Mouse (Mus musculus) intestine, embryonic 16.5 days (tissue): ENCODE results near the gene Rps6ka5. TPM values are rescaled to one million over a fixed set of nuclear protein-coding genes. Genes with fewer than 3 reads are reported as not detected.

ENCODE experiments used
- ATAC-seq: fragments of 200-750 bp; cut with Nextera tagmentation; 2 replicates; pipeline ENCODE4 v1.8.0; 2017; ENCODE audit warnings: moderate TSS enrichment, moderate library complexity
- H3K27ac ChIP-seq: fragments of 300-500 bp; sonication (generic); 2 replicates; pipeline ENCODE4 v1.5.1; 2014; ENCODE audit warnings: mild to moderate bottlenecking, low read length
- H3K27me3 ChIP-seq: fragments of 300-500 bp; sonication (generic); replicated peaks from 2 replicates; pipeline ENCODE4 v1.6.1; 2014; ENCODE audit warnings: low read length, control low read depth, mixed read lengths; ENCODE audit not compliant: control insufficient read depth, insufficient read depth
- H3K36me3 ChIP-seq: fragments of 300-500 bp; sonication (generic); 2 replicates; pipeline ENCODE4 v1.6.1; 2014; ENCODE audit warnings: low read length, control low read depth; ENCODE audit not compliant: control insufficient read depth, insufficient read depth
- H3K4me1 ChIP-seq: fragments of 300-500 bp; sonication (generic); 2 replicates; pipeline ENCODE4 v1.6.1; 2014; ENCODE audit warnings: low read length, control low read depth, mixed read lengths; ENCODE audit not compliant: control insufficient read depth, insufficient read depth
- H3K4me2 ChIP-seq: fragments of 300-500 bp; sonication (generic); 2 replicates; pipeline ENCODE4 v1.6.1; 2014; ENCODE audit warnings: low read depth, low read length, control low read depth
- H3K4me3 ChIP-seq: fragments of 300-500 bp; sonication (generic); 2 replicates; pipeline ENCODE4 v1.5.1; 2014; ENCODE audit warnings: mild to moderate bottlenecking, low read length
- H3K9ac ChIP-seq: fragments of 300-500 bp; sonication (generic); 2 replicates; pipeline ENCODE4 v1.6.1; 2014; ENCODE audit warnings: low read depth, low read length
- H3K9me3 ChIP-seq: fragments of 300-500 bp; sonication (generic); 2 replicates; pipeline ENCODE4 v1.6.1; 2016; ENCODE audit warnings: low read length, control low read depth; ENCODE audit not compliant: control insufficient read depth
- WGBS: fragments of 180-500 bp; shearing (Covaris S2); extraction: QIAGEN DNeasy Blood & Tissue Kit; methylation state at CpG from one replicate; pipeline ENCODE4 v1.1.7; 2014; 5-methylcytosine and 5-hydroxymethylcytosine counted together
- polyA plus RNA-seq: library from polyadenylated mRNA; unstranded; fragments of >200 nt; fragmentation: Nextera tagmentation; extraction: Ambion mirVana; gene quantifications from 2 replicates; pipeline ENCODE4 v1.2.1, GENCODE M21; 2015

Gene Rps6ka5
- polyA plus RNA-seq, 1 experiment from 2014 or later: 1.9 TPM

- no peaks in the 10 kb centered on the region; the same call in 1 of the 2 replicates for H3K4me1 ChIP-seq
- no peak overlapping the region for H3K27ac ChIP-seq
- H3K9ac ChIP-seq: no peak overlapping the region
- H3K36me3 ChIP-seq: no peaks in the 10 kb centered on the region
- H3K27me3 ChIP-seq: no peaks in the 10 kb centered on the region
- ATAC-seq: no peak
- no peaks in the 10 kb centered on the region for H3K9me3 ChIP-seq
- H3K4me2 ChIP-seq: no peak overlapping the region
- WGBS: 49% methylated on average over 3 of the region's 3 CpGs
- H3K4me3 ChIP-seq: no peak overlapping the region
Measured at GRCm38 (mm10) chr12:100640726-100641125, 86.1 kb downstream of the Rps6ka5 start.

GRCm38 (mm10) chr12:100639680-100640079 lies 87.1 kb downstream of the Rps6ka5 start:
- no peak overlapping the region for H3K4me3 ChIP-seq
- no peaks in the 10 kb centered on the region for H3K36me3 ChIP-seq
- H3K4me2 ChIP-seq: no peak overlapping the region
- WGBS: 28% methylated on average over 7 of the region's 7 CpGs
- H3K9ac ChIP-seq: no peak overlapping the region
- H3K27me3 ChIP-seq: no peaks in the 10 kb centered on the region
- no peak overlapping the region for H3K27ac ChIP-seq
- no peaks in the 10 kb centered on the region for H3K9me3 ChIP-seq
- H3K4me1 ChIP-seq: no peaks in the 10 kb centered on the region; the same call in 1 of the 2 replicates
- ATAC-seq: no peak

GRCm38 (mm10) chr12:100637886-100638285 lies 88.9 kb downstream of the Rps6ka5 start:
- Histone ChIP-seq H3K27me3 (no peaks in the 10 kb centered on the region), H3K27ac (no peak overlapping the region), H3K4me1 (no peaks in the 10 kb centered on the region; the same call in 1 of the 2 replicates), H3K9me3 (no peaks in the 10 kb centered on the region), H3K4me3 (no peak overlapping the region), H3K36me3 (no peaks in the 10 kb centered on the region), H3K4me2 (no peak overlapping the region), H3K9ac (no peak overlapping the region)
- WGBS: 87% methylated on average over 8 of the region's 8 CpGs
- no peak for ATAC-seq

DNA sequence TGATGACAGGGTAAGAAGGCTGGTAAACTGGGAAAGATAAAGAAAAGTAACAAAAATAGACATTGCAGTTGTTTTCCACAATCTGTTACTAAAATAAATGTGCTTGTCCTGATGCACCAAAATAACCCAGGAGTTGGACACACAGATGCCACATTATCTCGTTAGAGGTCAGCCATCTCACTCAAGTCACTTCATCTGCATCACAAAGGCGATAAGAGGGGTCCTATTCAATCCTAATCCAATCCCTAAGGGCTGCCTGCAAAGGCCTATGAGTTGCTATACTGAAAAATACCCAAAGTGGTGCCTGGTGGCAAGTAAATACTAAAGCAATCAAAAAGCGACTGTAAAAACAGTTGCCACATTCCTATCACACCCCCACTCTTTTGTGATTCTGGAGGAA lies 90.0 kb downstream of the Rps6ka5 start:
- Histone ChIP-seq H3K4me2 (no peak overlapping the region), H3K4me3 (no peak overlapping the region), H3K9me3 (no peaks in the 10 kb centered on the region), H3K36me3 (no peaks in the 10 kb centered on the region), H3K27ac (no peak overlapping the region), H3K27me3 (no peaks in the 10 kb centered on the region), H3K9ac (no peak overlapping the region), H3K4me1 (no peaks in the 10 kb centered on the region; the same call in 1 of the 2 replicates)
- WGBS: 80% methylated on average over 3 of the region's 3 CpGs
- ATAC-seq: no peak

- no peak overlapping the region for H3K9ac ChIP-seq
- H3K27ac ChIP-seq: no peak overlapping the region
- no peak overlapping the region for H3K4me3 ChIP-seq
- no peak overlapping the region for H3K4me2 ChIP-seq
- 90% methylated on average over 2 of the region's 2 CpGs for WGBS
- H3K36me3 ChIP-seq: no peaks in the 10 kb centered on the region
- no peaks in the 10 kb centered on the region for H3K9me3 ChIP-seq
- no peaks in the 10 kb centered on the region for H3K27me3 ChIP-seq
- no peaks in the 10 kb centered on the region; the same call in 1 of the 2 replicates for H3K4me1 ChIP-seq
- ATAC-seq: no peak
Measured at GRCm38 (mm10) chr12:100636299-100636633, 90.5 kb downstream of the Rps6ka5 start.

DNA sequence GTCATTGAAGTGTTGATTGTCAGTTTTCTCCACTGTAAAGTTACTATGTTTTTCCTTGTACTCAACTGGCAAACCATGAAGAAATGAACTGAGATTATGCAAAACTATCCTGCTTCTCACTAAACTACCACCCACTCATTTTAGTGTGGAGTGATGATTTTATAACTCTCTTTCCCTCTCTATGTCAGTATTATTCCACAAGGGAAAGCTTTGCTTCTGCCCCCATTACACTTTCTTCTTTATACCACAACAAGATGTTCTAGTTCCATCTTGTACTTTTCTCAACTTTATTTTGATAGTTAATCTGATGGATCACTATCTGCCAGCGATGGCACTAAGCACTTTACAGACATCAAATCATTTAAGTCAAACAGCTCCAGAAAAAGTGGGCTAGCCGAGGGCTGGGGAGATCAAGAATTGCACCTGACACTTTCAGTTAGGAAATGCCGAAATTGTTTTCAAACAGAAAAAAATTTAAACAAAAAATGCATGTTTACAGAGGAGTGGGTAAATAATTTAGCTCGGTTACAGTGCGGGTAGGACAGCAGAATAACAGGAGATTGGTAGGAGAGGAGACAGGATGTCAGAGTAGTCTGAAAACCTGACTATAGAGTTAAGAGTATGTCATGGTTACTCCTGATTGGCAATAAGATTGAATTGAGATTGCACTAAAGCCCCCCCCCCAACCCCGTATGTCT lies 91.0 kb downstream of the Rps6ka5 start:
- no peaks in the 10 kb centered on the region for H3K36me3 ChIP-seq
- no peak overlapping the region for H3K4me3 ChIP-seq
- no peaks in the 10 kb centered on the region for H3K27me3 ChIP-seq
- WGBS: 83% methylated on average over 6 of the region's 6 CpGs
- H3K4me2 ChIP-seq: no peak overlapping the region
- ATAC-seq: no peak
- H3K9ac ChIP-seq: no peak overlapping the region
- H3K27ac ChIP-seq: no peak overlapping the region
- H3K9me3 ChIP-seq: no peaks in the 10 kb centered on the region
- no peaks in the 10 kb centered on the region; the same call in 1 of the 2 replicates for H3K4me1 ChIP-seq

DNA sequence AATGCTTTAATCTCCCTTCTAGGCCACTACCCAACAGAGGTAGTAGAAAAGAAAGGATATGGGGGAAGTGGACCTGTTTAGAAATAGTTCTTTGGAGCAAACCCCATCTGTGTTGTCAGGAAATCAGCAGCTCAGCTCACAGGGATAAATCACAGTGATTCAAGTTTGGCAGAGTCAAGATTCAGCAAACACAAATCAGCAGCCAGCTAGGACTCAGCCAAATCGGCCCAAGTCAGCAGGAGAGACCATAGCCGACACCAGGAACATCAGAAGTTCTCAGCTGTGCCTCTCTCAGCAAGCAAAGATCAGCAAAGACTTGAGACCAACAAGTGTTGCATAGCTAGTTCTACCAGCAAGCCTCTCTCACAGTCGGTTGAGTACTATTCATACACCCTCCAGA lies 93.6 kb downstream of the Rps6ka5 start:
- Histone ChIP-seq H3K27me3 (no peaks in the 10 kb centered on the region), H3K4me3 (no peak overlapping the region), H3K36me3 (no peaks in the 10 kb centered on the region), H3K4me2 (no peak overlapping the region), H3K27ac (no peak overlapping the region), H3K9ac (no peak overlapping the region), H3K4me1 (no peaks in the 10 kb centered on the region), H3K9me3 (no peaks in the 10 kb centered on the region)
- ATAC-seq: no peak
- 81% methylated on average over 3 of the region's 3 CpGs for WGBS

DNA sequence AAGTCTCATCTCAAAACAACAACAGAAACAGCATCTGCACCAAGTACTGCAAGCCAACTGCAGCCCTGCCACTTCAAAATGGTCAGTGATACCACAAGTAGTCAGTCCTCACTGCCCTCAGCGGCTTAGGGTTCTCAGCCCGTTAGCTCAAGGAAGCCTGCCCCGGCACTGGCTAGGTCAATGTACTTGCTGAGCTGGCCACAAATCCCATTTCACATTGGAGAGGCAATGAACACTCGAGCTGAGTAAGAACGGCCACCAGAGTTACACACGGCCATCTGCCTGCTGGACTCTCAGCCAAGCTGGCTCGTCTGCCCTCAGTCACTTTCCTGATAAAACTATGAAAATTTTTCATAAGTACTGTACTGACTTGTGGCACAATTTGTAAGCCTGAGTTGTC lies 95.5 kb downstream of the Rps6ka5 start:
- no peak overlapping the region for H3K4me3 ChIP-seq
- WGBS: 89% methylated on average over 7 of the region's 7 CpGs
- H3K9me3 ChIP-seq: no peaks in the 10 kb centered on the region
- H3K27me3 ChIP-seq: no peaks in the 10 kb centered on the region
- no peak overlapping the region for H3K4me2 ChIP-seq
- H3K27ac ChIP-seq: no peak overlapping the region
- H3K9ac ChIP-seq: no peak overlapping the region
- H3K4me1 ChIP-seq: no peaks in the 10 kb centered on the region
- no peak for ATAC-seq
- H3K36me3 ChIP-seq: no peaks in the 10 kb centered on the region

GRCm38 (mm10) chr12:100629126-100629920 lies 97.5 kb downstream of the Rps6ka5 start:
- H3K4me3 ChIP-seq: no peak overlapping the region
- H3K4me2 ChIP-seq: no peak overlapping the region
- H3K27me3 ChIP-seq: no peaks in the 10 kb centered on the region
- no peak for ATAC-seq
- H3K36me3 ChIP-seq: no peaks in the 10 kb centered on the region
- WGBS: 88% methylated on average over 6 of the region's 6 CpGs
- no peaks in the 10 kb centered on the region for H3K9me3 ChIP-seq
- no peaks in the 10 kb centered on the region for H3K4me1 ChIP-seq
- H3K9ac ChIP-seq: no peak overlapping the region
- H3K27ac ChIP-seq: no peak overlapping the region
